Mouse (Mus musculus): ENCODE data around the gene Lpar4. TPM values are rescaled to one million over a fixed set of nuclear protein-coding genes. Genes with fewer than 3 reads are reported as not detected.

The Lpar4 gene
- 21.2 and 22.4 TPM in 2 replicates for polyA plus RNA-seq (2014; fragmentation: Nextera tagmentation; extraction: Ambion mirVana)

GRCm38 (mm10) chrX:106920175-106920827 is at the start of gene Lpar4:
Gene Lpar4 (plus strand): TSS chrX:106920625.
- Histone ChIP-seq H3K27me3 (ENCODE audit: control insufficient read depth, insufficient read depth, low read length) (no peaks in the 10 kb centered on the region), H3K4me3 (ENCODE audit: low read depth, low read length) (peak within 1 kb of the TSS; percentile 29), H3K9ac (ENCODE audit: low read length) (peak within 1 kb of the TSS; percentile 41), H3K27ac (ENCODE audit: low read depth, low read length) (peak within 1 kb of the TSS; percentile 37), H3K4me1 (ENCODE audit: control insufficient read depth, insufficient read depth, low read length) (no peaks in the 10 kb centered on the region), H3K9me3 (ENCODE audit: control insufficient read depth, low read length) (no peaks in the 10 kb centered on the region), H3K36me3 (ENCODE audit: control insufficient read depth, insufficient read depth, low read length) (no peaks in the 10 kb centered on the region), H3K4me2 (peak within 1 kb of the TSS; percentile 32)
- 15% methylated on average over 11 of the region's 11 CpGs for WGBS
- DNase-seq (ENCODE audit: low spot score, missing footprints) (peak; percentile 94), ATAC-seq (ENCODE audit: low FRiP score) (peak; percentile 96)

GRCm38 (mm10) chrX:106871426-106871825 is 49.0 kb upstream of the Lpar4 start:
- H3K4me3 ChIP-seq (ENCODE audit: low read depth, low read length), result no peak overlapping the region
- H3K9me3 ChIP-seq (ENCODE audit: control insufficient read depth, low read length), result no peaks in the 10 kb centered on the region
- DNase-seq (ENCODE audit: low spot score, missing footprints) (no peak), ATAC-seq (ENCODE audit: low FRiP score) (no peak)
- H3K36me3 ChIP-seq (ENCODE audit: control insufficient read depth, insufficient read depth, low read length), result no peaks in the 10 kb centered on the region
- no peak overlapping the region for H3K9ac ChIP-seq (ENCODE audit: low read length)
- no peaks in the 10 kb centered on the region for H3K27me3 ChIP-seq (ENCODE audit: control insufficient read depth, insufficient read depth, low read length)
- 77% methylated on average over 3 of the region's 3 CpGs for WGBS
- H3K27ac ChIP-seq (ENCODE audit: low read depth, low read length), result no peak overlapping the region
- no peak overlapping the region for H3K4me2 ChIP-seq
- no peaks in the 10 kb centered on the region for H3K4me1 ChIP-seq (ENCODE audit: control insufficient read depth, insufficient read depth, low read length)

- Histone ChIP-seq H3K4me2 (no peak overlapping the region), H3K9me3 (ENCODE audit: control insufficient read depth, low read length) (no peaks in the 10 kb centered on the region), H3K4me3 (ENCODE audit: low read depth, low read length) (no peak overlapping the region), H3K27me3 (ENCODE audit: control insufficient read depth, insufficient read depth, low read length) (no peaks in the 10 kb centered on the region), H3K4me1 (ENCODE audit: control insufficient read depth, insufficient read depth, low read length) (no peaks in the 10 kb centered on the region), H3K36me3 (ENCODE audit: control insufficient read depth, insufficient read depth, low read length) (no peaks in the 10 kb centered on the region), H3K27ac (ENCODE audit: low read depth, low read length) (no peak overlapping the region), H3K9ac (ENCODE audit: low read length) (no peak overlapping the region)
- 46% methylated on average over 3 of the region's 3 CpGs for WGBS
- DNase-seq (ENCODE audit: low spot score, missing footprints), result no peak
- ATAC-seq (ENCODE audit: low FRiP score), result no peak
Observed at GRCm38 (mm10) chrX:106871894-106872293, 48.5 kb upstream of the Lpar4 start.

- no peak overlapping the region for H3K9ac ChIP-seq (ENCODE audit: low read length)
- no peaks in the 10 kb centered on the region for H3K4me1 ChIP-seq (ENCODE audit: control insufficient read depth, insufficient read depth, low read length)
- no peak overlapping the region for H3K4me2 ChIP-seq
- ATAC-seq (ENCODE audit: low FRiP score), result no peak
- no peak for DNase-seq (ENCODE audit: low spot score, missing footprints)
- no peak overlapping the region for H3K4me3 ChIP-seq (ENCODE audit: low read depth, low read length)
- H3K27ac ChIP-seq (ENCODE audit: low read depth, low read length), result no peak overlapping the region
- no peaks in the 10 kb centered on the region for H3K36me3 ChIP-seq (ENCODE audit: control insufficient read depth, insufficient read depth, low read length)
- 56% methylated on average over 4 of the region's 4 CpGs for WGBS
- no peaks in the 10 kb centered on the region for H3K9me3 ChIP-seq (ENCODE audit: control insufficient read depth, low read length)
- no peaks in the 10 kb centered on the region for H3K27me3 ChIP-seq (ENCODE audit: control insufficient read depth, insufficient read depth, low read length)
Observed at GRCm38 (mm10) chrX:106872315-106872714, 48.1 kb upstream of the Lpar4 start.

- no peaks in the 10 kb centered on the region for H3K9me3 ChIP-seq (ENCODE audit: control insufficient read depth, low read length)
- H3K4me2 ChIP-seq, result no peak overlapping the region
- H3K4me1 ChIP-seq (ENCODE audit: control insufficient read depth, insufficient read depth, low read length), result no peaks in the 10 kb centered on the region
- H3K27ac ChIP-seq (ENCODE audit: low read depth, low read length), result no peak overlapping the region
- WGBS, result 69% methylated on average over 2 of the region's 2 CpGs
- H3K9ac ChIP-seq (ENCODE audit: low read length), result no peak overlapping the region
- H3K4me3 ChIP-seq (ENCODE audit: low read depth, low read length), result no peak overlapping the region
- no peak for ATAC-seq (ENCODE audit: low FRiP score)
- DNase-seq (ENCODE audit: low spot score, missing footprints), result peak; percentile 82
- H3K36me3 ChIP-seq (ENCODE audit: control insufficient read depth, insufficient read depth, low read length), result no peaks in the 10 kb centered on the region
- H3K27me3 ChIP-seq (ENCODE audit: control insufficient read depth, insufficient read depth, low read length), result no peaks in the 10 kb centered on the region
Observed at GRCm38 (mm10) chrX:106897707-106898275, 22.6 kb upstream of the Lpar4 start.

GRCm38 (mm10) chrX:106920828-106921619 is 599 bp downstream of the Lpar4 start:
- WGBS, result 13% methylated on average over 9 of the region's 9 CpGs
- peak overlapping the region; percentile 41 for H3K9ac ChIP-seq (ENCODE audit: low read length)
- peak; percentile 66 for ATAC-seq (ENCODE audit: low FRiP score)

GRCm38 (mm10) chrX:106924572-106924971 is 4.1 kb downstream of the Lpar4 start:
- Histone ChIP-seq H3K4me3 (ENCODE audit: low read depth, low read length) (no peak overlapping the region), H3K9ac (ENCODE audit: low read length) (no peak overlapping the region), H3K36me3 (ENCODE audit: control insufficient read depth, insufficient read depth, low read length) (no peaks in the 10 kb centered on the region), H3K4me2 (no peak overlapping the region), H3K4me1 (ENCODE audit: control insufficient read depth, insufficient read depth, low read length) (no peaks in the 10 kb centered on the region), H3K27me3 (ENCODE audit: control insufficient read depth, insufficient read depth, low read length) (no peaks in the 10 kb centered on the region), H3K9me3 (ENCODE audit: control insufficient read depth, low read length) (no peaks in the 10 kb centered on the region), H3K27ac (ENCODE audit: low read depth, low read length) (no peak overlapping the region)
- DNase-seq (ENCODE audit: low spot score, missing footprints), result no peak
- ATAC-seq (ENCODE audit: low FRiP score), result no peak

More at GRCm38 (mm10) chrX:106920828-106921619, 599 bp downstream of the Lpar4 start:
- Histone ChIP-seq H3K4me1 (ENCODE audit: control insufficient read depth, insufficient read depth, low read length) (no peaks in the 10 kb centered on the region), H3K27ac (ENCODE audit: low read depth, low read length) (peak overlapping the region; percentile 37), H3K36me3 (ENCODE audit: control insufficient read depth, insufficient read depth, low read length) (no peaks in the 10 kb centered on the region), H3K27me3 (ENCODE audit: control insufficient read depth, insufficient read depth, low read length) (no peaks in the 10 kb centered on the region), H3K4me2 (peak overlapping the region; percentile 32), H3K4me3 (ENCODE audit: low read depth, low read length) (peak overlapping the region; percentile 29), H3K9me3 (ENCODE audit: control insufficient read depth, low read length) (no peaks in the 10 kb centered on the region)
- DNase-seq (ENCODE audit: low spot score, missing footprints), result peak; percentile 86

GRCm38 (mm10) chrX:106939326-106939725 is 18.9 kb downstream of the Lpar4 start:
- no peak for ATAC-seq (ENCODE audit: low FRiP score)
- H3K4me3 ChIP-seq (ENCODE audit: low read depth, low read length), result no peak overlapping the region
- H3K9me3 ChIP-seq (ENCODE audit: control insufficient read depth, low read length), result no peaks in the 10 kb centered on the region
- H3K27me3 ChIP-seq (ENCODE audit: control insufficient read depth, insufficient read depth, low read length), result no peaks in the 10 kb centered on the region
- H3K4me1 ChIP-seq (ENCODE audit: control insufficient read depth, insufficient read depth, low read length), result no peaks in the 10 kb centered on the region
- no peaks in the 10 kb centered on the region for H3K36me3 ChIP-seq (ENCODE audit: control insufficient read depth, insufficient read depth, low read length)
- H3K9ac ChIP-seq (ENCODE audit: low read length), result no peak overlapping the region
- 84% methylated on average over 3 of the region's 3 CpGs for WGBS
- H3K4me2 ChIP-seq, result no peak overlapping the region
- H3K27ac ChIP-seq (ENCODE audit: low read depth, low read length), result no peak overlapping the region
- no peak for DNase-seq (ENCODE audit: low spot score, missing footprints)

GRCm38 (mm10) chrX:106950558-106950957 is 30.1 kb downstream of the Lpar4 start:
- Histone ChIP-seq H3K27me3 (ENCODE audit: control insufficient read depth, insufficient read depth, low read length) (no peaks in the 10 kb centered on the region), H3K4me1 (ENCODE audit: control insufficient read depth, insufficient read depth, low read length) (no peaks in the 10 kb centered on the region), H3K27ac (ENCODE audit: low read depth, low read length) (no peak overlapping the region), H3K4me2 (no peak overlapping the region), H3K4me3 (ENCODE audit: low read depth, low read length) (no peak overlapping the region), H3K36me3 (ENCODE audit: control insufficient read depth, insufficient read depth, low read length) (no peaks in the 10 kb centered on the region), H3K9ac (ENCODE audit: low read length) (no peak overlapping the region), H3K9me3 (ENCODE audit: control insufficient read depth, low read length) (no peaks in the 10 kb centered on the region)
- DNase-seq (ENCODE audit: low spot score, missing footprints), result no peak
- WGBS, result 16% methylated on average over 1 of the region's 1 CpGs
- ATAC-seq (ENCODE audit: low FRiP score), result peak; percentile 78; the same call in 1 of the 2 replicates
